Mouse (Mus musculus) neural tube, embryonic 12.5 days (tissue): ENCODE results near the gene Myo1e. TPM values are rescaled to one million over a fixed set of nuclear protein-coding genes. Genes with fewer than 3 reads are reported as not detected.

Experiments
- ATAC-seq: fragments of 200-750 bp; cut with Nextera tagmentation; 2 replicates; pipeline ENCODE4 v1.8.0; 2017; ENCODE audit warnings: low read depth, mild to moderate bottlenecking, moderate TSS enrichment, moderate library complexity; ENCODE audit not compliant: low FRiP score
- H3K27ac ChIP-seq: fragments of 300-500 bp; sonication (generic); 2 replicates; pipeline ENCODE4 v1.5.1; 2016
- H3K27me3 ChIP-seq: fragments of 300-500 bp; sonication (generic); replicated peaks from 2 replicates; pipeline ENCODE4 v1.6.1; 2016; ENCODE audit warnings: mild to moderate bottlenecking
- H3K36me3 ChIP-seq: fragments of 300-500 bp; sonication (generic); 2 replicates; pipeline ENCODE4 v1.6.1; 2016; ENCODE audit warnings: mild to moderate bottlenecking
- H3K4me1 ChIP-seq: fragments of 300-500 bp; sonication (generic); 2 replicates; pipeline ENCODE4 v1.6.1; 2016
- H3K4me2 ChIP-seq: fragments of 300-500 bp; sonication (generic); replicated peaks from 2 replicates; pipeline ENCODE4 v1.6.1; 2016; ENCODE audit warnings: mild to moderate bottlenecking
- H3K4me3 ChIP-seq: fragments of 300-500 bp; sonication (generic); 2 replicates; pipeline ENCODE4 v1.5.1; 2016
- H3K9ac ChIP-seq: fragments of 300-500 bp; sonication (generic); 2 replicates; pipeline ENCODE4 v1.6.1; 2016; ENCODE audit warnings: mild to moderate bottlenecking
- H3K9me3 ChIP-seq: fragments of 300-500 bp; sonication (generic); 2 replicates; pipeline ENCODE4 v1.6.1; 2016; ENCODE audit warnings: mild to moderate bottlenecking
- WGBS: fragments of 180-500 bp; shearing (Covaris S2); methylation state at CpG from one replicate; pipeline ENCODE4 v1.1.7; 2016; 5-methylcytosine and 5-hydroxymethylcytosine counted together
- polyA plus RNA-seq: library from polyadenylated mRNA; unstranded; fragments of >200 nt; fragmentation: Nextera tagmentation; extraction: Ambion mirVana; gene quantifications from 2 replicates; pipeline ENCODE4 v1.2.1, GENCODE M21; 2016

The Myo1e gene
- polyA plus RNA-seq, 1 experiment from 2014 or later = 11.3 TPM

GRCm38 (mm10) chr9:70277076-70277475 lies 69.9 kb downstream of the Myo1e start:
- no peak for ATAC-seq
- H3K27ac ChIP-seq = no peak overlapping the region
- H3K9ac ChIP-seq = no peak overlapping the region
- no peaks in the 10 kb centered on the region for H3K4me1 ChIP-seq
- no peaks in the 10 kb centered on the region for H3K27me3 ChIP-seq
- 86% methylated on average over 3 of the region's 3 CpGs for WGBS
- no peaks in the 10 kb centered on the region for H3K9me3 ChIP-seq
- no peak overlapping the region for H3K4me2 ChIP-seq
- no peak overlapping the region for H3K4me3 ChIP-seq
- H3K36me3 ChIP-seq = no peaks in the 10 kb centered on the region

- Histone ChIP-seq H3K27ac (no peak overlapping the region), H3K4me2 (no peak overlapping the region), H3K9me3 (no peaks in the 10 kb centered on the region), H3K36me3 (no peaks in the 10 kb centered on the region), H3K9ac (no peak overlapping the region), H3K27me3 (no peaks in the 10 kb centered on the region), H3K4me3 (no peak overlapping the region), H3K4me1 (no peaks in the 10 kb centered on the region)
- 91% methylated on average over 11 of the region's 11 CpGs for WGBS
- ATAC-seq = no peak
These were observed 70.4 kb downstream of the Myo1e start for GRCm38 (mm10) chr9:70277529-70277982.

- no peaks in the 10 kb centered on the region for H3K27me3 ChIP-seq
- H3K4me1 ChIP-seq = no peaks in the 10 kb centered on the region
- no peak for ATAC-seq
- H3K9ac ChIP-seq = no peak overlapping the region
- H3K4me2 ChIP-seq = no peak overlapping the region
- no peaks in the 10 kb centered on the region for H3K36me3 ChIP-seq
- WGBS = 90% methylated on average over 8 of the region's 8 CpGs
- H3K4me3 ChIP-seq = no peak overlapping the region
- H3K9me3 ChIP-seq = no peaks in the 10 kb centered on the region
- H3K27ac ChIP-seq = no peak overlapping the region
These were observed 74.3 kb downstream of the Myo1e start for GRCm38 (mm10) chr9:70281407-70281806.

- WGBS = 82% methylated on average over 5 of the region's 8 CpGs
These were observed 75.0 kb downstream of the Myo1e start for GRCm38 (mm10) chr9:70282107-70282506.

GRCm38 (mm10) chr9:70283151-70283550 lies 76.0 kb downstream of the Myo1e start:
- Histone ChIP-seq H3K4me3 (no peak overlapping the region), H3K4me2 (no peak overlapping the region), H3K9ac (no peak overlapping the region), H3K36me3 (no peaks in the 10 kb centered on the region), H3K4me1 (no peaks in the 10 kb centered on the region), H3K27ac (no peak overlapping the region), H3K9me3 (no peaks in the 10 kb centered on the region), H3K27me3 (no peaks in the 10 kb centered on the region)
- WGBS = 88% methylated on average over 4 of the region's 4 CpGs
- ATAC-seq = no peak

More at GRCm38 (mm10) chr9:70282107-70282506, 75.0 kb downstream of the Myo1e start:
- H3K4me3 ChIP-seq = no peak overlapping the region
- H3K4me2 ChIP-seq = no peak overlapping the region
- ATAC-seq = no peak
- H3K27me3 ChIP-seq = no peaks in the 10 kb centered on the region
- H3K27ac ChIP-seq = no peak overlapping the region
- no peaks in the 10 kb centered on the region for H3K9me3 ChIP-seq
- H3K9ac ChIP-seq = no peak overlapping the region
- no peaks in the 10 kb centered on the region for H3K4me1 ChIP-seq
- H3K36me3 ChIP-seq = no peaks in the 10 kb centered on the region

GRCm38 (mm10) chr9:70284584-70285140 lies 77.5 kb downstream of the Myo1e start:
- H3K36me3 ChIP-seq = no peaks in the 10 kb centered on the region
- no peak overlapping the region for H3K4me3 ChIP-seq
- no peak overlapping the region for H3K4me2 ChIP-seq
- H3K27me3 ChIP-seq = no peaks in the 10 kb centered on the region
- 78% methylated on average over 7 of the region's 7 CpGs for whole genome bisulfite sequencing
- no peaks in the 10 kb centered on the region for H3K4me1 ChIP-seq
- no peaks in the 10 kb centered on the region for H3K9me3 ChIP-seq
- no peak for ATAC-seq
- no peak overlapping the region for H3K9ac ChIP-seq
- H3K27ac ChIP-seq = no peak overlapping the region

- Histone ChIP-seq H3K9ac (no peak overlapping the region), H3K27me3 (no peaks in the 10 kb centered on the region), H3K27ac (no peak overlapping the region), H3K36me3 (no peaks in the 10 kb centered on the region), H3K4me2 (no peak overlapping the region), H3K9me3 (no peaks in the 10 kb centered on the region), H3K4me1 (peaks cover 3% of the 10 kb centered on the region), H3K4me3 (no peak overlapping the region)
- WGBS = 54% methylated on average over 10 of the region's 10 CpGs
- ATAC-seq = no peak
These were observed 83.6 kb downstream of the Myo1e start for GRCm38 (mm10) chr9:70290785-70291184.

GRCm38 (mm10) chr9:70296916-70297315 lies 89.8 kb downstream of the Myo1e start:
- Histone ChIP-seq H3K27ac (no peak overlapping the region), H3K4me3 (no peak overlapping the region), H3K4me1 (peaks cover 14% of the 10 kb centered on the region), H3K36me3 (no peaks in the 10 kb centered on the region), H3K9me3 (no peaks in the 10 kb centered on the region), H3K9ac (no peak overlapping the region), H3K27me3 (no peaks in the 10 kb centered on the region), H3K4me2 (no peak overlapping the region)
- 8% methylated on average over 2 of the region's 2 CpGs for WGBS
- no peak for ATAC-seq

- Histone ChIP-seq H3K4me1 (peaks cover 14% of the 10 kb centered on the region), H3K27me3 (no peaks in the 10 kb centered on the region), H3K27ac (no peak overlapping the region), H3K4me3 (no peak overlapping the region), H3K36me3 (no peaks in the 10 kb centered on the region), H3K4me2 (no peak overlapping the region), H3K9ac (no peak overlapping the region), H3K9me3 (no peaks in the 10 kb centered on the region)
- WGBS = 28% methylated on average over 7 of the region's 7 CpGs
- 0 out of 2 replicates have a peak, but pooled peaks have one; percentile 21 for ATAC-seq
These were observed 91.1 kb downstream of the Myo1e start for GRCm38 (mm10) chr9:70298221-70298620.

- H3K27ac ChIP-seq = no peak overlapping the region
- no peaks in the 10 kb centered on the region for H3K9me3 ChIP-seq
- H3K9ac ChIP-seq = no peak overlapping the region
- no peaks in the 10 kb centered on the region for H3K27me3 ChIP-seq
- H3K4me2 ChIP-seq = no peak overlapping the region
- peaks cover 14% of the 10 kb centered on the region for H3K4me1 ChIP-seq
- no peak for ATAC-seq
- no peaks in the 10 kb centered on the region for H3K36me3 ChIP-seq
- 95% methylated on average over 5 of the region's 5 CpGs for WGBS
- H3K4me3 ChIP-seq = no peak overlapping the region
These were observed 93.6 kb downstream of the Myo1e start for GRCm38 (mm10) chr9:70300705-70301104.

- 95% methylated on average over 6 of the region's 6 CpGs for WGBS
- no peak for ATAC-seq
- no peaks in the 10 kb centered on the region for H3K36me3 ChIP-seq
These were observed 94.4 kb downstream of the Myo1e start for GRCm38 (mm10) chr9:70301598-70301997.

GRCm38 (mm10) chr9:70304901-70305300 lies 97.8 kb downstream of the Myo1e start:
- H3K27me3 ChIP-seq = no peaks in the 10 kb centered on the region
- ATAC-seq = no peak
- H3K4me1 ChIP-seq = no peaks in the 10 kb centered on the region
- no peak overlapping the region for H3K27ac ChIP-seq
- 94% methylated on average over 8 of the region's 8 CpGs for WGBS
- no peaks in the 10 kb centered on the region for H3K36me3 ChIP-seq
- H3K4me2 ChIP-seq = no peak overlapping the region
- H3K9me3 ChIP-seq = no peaks in the 10 kb centered on the region
- H3K9ac ChIP-seq = no peak overlapping the region
- H3K4me3 ChIP-seq = no peak overlapping the region

More at GRCm38 (mm10) chr9:70301598-70301997, 94.4 kb downstream of the Myo1e start:
- H3K4me1 ChIP-seq = peaks cover 12% of the 10 kb centered on the region
- H3K27ac ChIP-seq = no peak overlapping the region
- no peaks in the 10 kb centered on the region for H3K9me3 ChIP-seq
- H3K4me2 ChIP-seq = no peak overlapping the region
- H3K27me3 ChIP-seq = no peaks in the 10 kb centered on the region
- no peak overlapping the region for H3K4me3 ChIP-seq
- H3K9ac ChIP-seq = no peak overlapping the region

GRCm38 (mm10) chr9:70310046-70310445 lies 102.9 kb downstream of the Myo1e start:
- no peaks in the 10 kb centered on the region for H3K27me3 ChIP-seq
- ATAC-seq = no peak
- WGBS = 87% methylated on average over 1 of the region's 1 CpGs
- H3K36me3 ChIP-seq = no peaks in the 10 kb centered on the region
- no peaks in the 10 kb centered on the region for H3K4me1 ChIP-seq
- H3K4me2 ChIP-seq = no peak overlapping the region
- no peak overlapping the region for H3K9ac ChIP-seq
- no peak overlapping the region for H3K27ac ChIP-seq
- no peaks in the 10 kb centered on the region for H3K9me3 ChIP-seq
- H3K4me3 ChIP-seq = no peak overlapping the region
